Mouse (Mus musculus): ENCODE results near the gene Acin1. TPM values are rescaled to one million over a fixed set of nuclear protein-coding genes. Genes with fewer than 3 reads are reported as not detected.

Acin1 gene
- polyA plus RNA-seq, 1 experiment, result 332 TPM

GRCm38 (mm10) chr14:54715402-54715801 is 28.7 kb upstream of the Acin1 start:
- TF ChIP-seq CTCF (IDR thresholded peaks at IDR 0.05; ENCODE audit: borderline replicate concordance, extremely low read depth, insufficient read depth, insufficient read length), result no peak
- TF ChIP-seq POLR2A (IDR thresholded peaks at IDR 0.05; ENCODE audit: borderline replicate concordance, extremely low read depth, insufficient read depth, insufficient read length, poor library complexity, severe bottlenecking), result no peak

GRCm38 (mm10) chr14:54714617-54715081 is 27.9 kb upstream of the Acin1 start:
- TF ChIP-seq POLR2A (IDR thresholded peaks at IDR 0.05; ENCODE audit: borderline replicate concordance, extremely low read depth, insufficient read depth, insufficient read length, poor library complexity, severe bottlenecking) (no peak), CTCF (IDR thresholded peaks at IDR 0.05; ENCODE audit: borderline replicate concordance, extremely low read depth, insufficient read depth, insufficient read length) (no peak)
- DNase-seq (ENCODE audit: low read depth), result peak; percentile 61

More at GRCm38 (mm10) chr14:54715402-54715801, 28.7 kb upstream of the Acin1 start:
- DNase-seq (ENCODE audit: low read depth), result no peak

DNA sequence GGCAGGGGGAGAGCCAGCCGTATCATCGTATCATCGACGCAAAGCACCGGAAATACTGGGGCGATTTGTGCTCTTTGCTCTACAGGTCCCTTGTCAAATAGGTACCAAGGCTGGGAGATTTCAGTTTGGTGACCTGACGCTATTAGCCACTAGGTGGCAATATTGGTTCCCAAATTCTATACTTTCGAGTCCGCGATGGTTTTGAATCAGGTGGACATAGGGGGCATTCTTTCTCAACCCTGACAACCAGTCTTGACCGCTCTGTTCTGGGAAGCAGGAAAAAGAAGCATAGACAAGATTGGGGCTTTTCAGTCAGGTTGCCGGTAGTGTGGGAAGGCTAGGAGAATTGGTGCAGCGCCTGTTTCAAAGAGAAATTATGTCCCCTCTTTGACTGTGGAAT is 27.4 kb upstream of the Acin1 start:
- DNase-seq (ENCODE audit: low read depth), result peak; percentile 90
- TF ChIP-seq CTCF (IDR thresholded peaks at IDR 0.05; ENCODE audit: borderline replicate concordance, extremely low read depth, insufficient read depth, insufficient read length), result peak; percentile 78; the same call in 1 of the 2 replicates
- TF ChIP-seq POLR2A (IDR thresholded peaks at IDR 0.05; ENCODE audit: borderline replicate concordance, extremely low read depth, insufficient read depth, insufficient read length, poor library complexity, severe bottlenecking), result no peak

GRCm38 (mm10) chr14:54712861-54713260 is 26.1 kb upstream of the Acin1 start:
- DNase-seq (ENCODE audit: low read depth), result no peak
- TF ChIP-seq POLR2A (IDR thresholded peaks at IDR 0.05; ENCODE audit: borderline replicate concordance, extremely low read depth, insufficient read depth, insufficient read length, poor library complexity, severe bottlenecking), result no peak
- TF ChIP-seq CTCF (IDR thresholded peaks at IDR 0.05; ENCODE audit: borderline replicate concordance, extremely low read depth, insufficient read depth, insufficient read length), result no peak

- no peak for DNase-seq (ENCODE audit: low read depth)
- no peak for TF ChIP-seq CTCF (IDR thresholded peaks at IDR 0.05; ENCODE audit: borderline replicate concordance, extremely low read depth, insufficient read depth, insufficient read length)
- no peak for TF ChIP-seq POLR2A (IDR thresholded peaks at IDR 0.05; ENCODE audit: borderline replicate concordance, extremely low read depth, insufficient read depth, insufficient read length, poor library complexity, severe bottlenecking)
These were observed 25.3 kb upstream of the Acin1 start, which contains the start of gene Cebpe for GRCm38 (mm10) chr14:54712074-54712473. Gene Cebpe, minus strand, starts transcription at chr14:54712174.

GRCm38 (mm10) chr14:54709054-54709453 is 22.3 kb upstream of the Acin1 start:
- TF ChIP-seq POLR2A (IDR thresholded peaks at IDR 0.05; ENCODE audit: borderline replicate concordance, extremely low read depth, insufficient read depth, insufficient read length, poor library complexity, severe bottlenecking), result no peak
- no peak for DNase-seq (ENCODE audit: low read depth)

- no peak for TF ChIP-seq CTCF (IDR thresholded peaks at IDR 0.05; ENCODE audit: borderline replicate concordance, extremely low read depth, insufficient read depth, insufficient read length)
- TF ChIP-seq POLR2A (IDR thresholded peaks at IDR 0.05; ENCODE audit: borderline replicate concordance, extremely low read depth, insufficient read depth, insufficient read length, poor library complexity, severe bottlenecking), result no peak
- no peak for DNase-seq (ENCODE audit: low read depth)
These were observed 20.0 kb upstream of the Acin1 start for GRCm38 (mm10) chr14:54706589-54707320.

- TF ChIP-seq POLR2A (IDR thresholded peaks at IDR 0.05; ENCODE audit: borderline replicate concordance, extremely low read depth, insufficient read depth, insufficient read length, poor library complexity, severe bottlenecking) (no peak), CTCF (IDR thresholded peaks at IDR 0.05; ENCODE audit: borderline replicate concordance, extremely low read depth, insufficient read depth, insufficient read length) (no peak)
- no peak for DNase-seq (ENCODE audit: low read depth)
These were observed 19.1 kb upstream of the Acin1 start for GRCm38 (mm10) chr14:54705844-54706243.

DNA sequence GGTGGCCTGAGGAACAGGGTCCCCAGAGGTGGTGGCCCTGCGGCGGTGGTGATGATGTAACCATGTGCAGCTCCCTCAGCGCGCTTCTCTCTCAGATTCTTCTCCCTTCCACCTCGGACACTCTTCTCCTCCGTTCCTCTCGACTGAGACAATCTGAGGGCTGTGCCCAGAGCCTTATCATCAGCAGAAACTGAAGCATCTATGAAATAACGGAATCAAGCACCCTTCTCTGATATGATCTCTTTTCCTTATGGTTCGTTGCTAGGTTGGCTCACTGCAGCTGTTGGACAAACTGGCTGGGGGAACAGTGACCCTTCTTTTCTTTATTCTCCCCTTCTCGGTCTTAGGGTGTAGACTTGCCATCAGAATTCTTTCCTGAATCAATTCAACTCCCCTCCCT is 16.5 kb upstream of the Acin1 start:
- DNase-seq (ENCODE audit: low read depth), result no peak
- TF ChIP-seq POLR2A (IDR thresholded peaks at IDR 0.05; ENCODE audit: borderline replicate concordance, extremely low read depth, insufficient read depth, insufficient read length, poor library complexity, severe bottlenecking), result no peak
- no peak for TF ChIP-seq CTCF (IDR thresholded peaks at IDR 0.05; ENCODE audit: borderline replicate concordance, extremely low read depth, insufficient read depth, insufficient read length)

DNA sequence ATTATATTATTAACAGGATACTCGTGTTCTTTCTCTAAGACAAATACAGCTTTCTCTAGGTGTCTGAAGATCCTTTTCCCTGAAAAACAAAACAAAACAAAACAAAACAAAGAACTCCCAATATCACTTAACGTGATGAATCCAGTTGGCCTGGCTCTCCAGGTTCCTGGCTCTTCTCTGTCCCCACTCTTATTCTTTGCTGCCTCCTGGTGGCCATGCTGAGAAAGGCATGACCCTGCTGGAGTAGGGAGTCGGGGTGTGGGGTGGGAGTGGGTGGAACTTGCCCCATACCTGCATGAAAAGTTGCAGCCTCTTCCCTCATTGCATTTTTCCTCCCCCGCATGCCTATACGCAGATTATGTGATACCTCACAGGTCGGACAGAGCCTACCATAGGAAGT is 14.6 kb upstream of the Acin1 start:
- DNase-seq (ENCODE audit: low read depth), result peak; percentile 81
- no peak for TF ChIP-seq POLR2A (IDR thresholded peaks at IDR 0.05; ENCODE audit: borderline replicate concordance, extremely low read depth, insufficient read depth, insufficient read length, poor library complexity, severe bottlenecking)
- peak; percentile 85 for TF ChIP-seq CTCF (IDR thresholded peaks at IDR 0.05; ENCODE audit: borderline replicate concordance, extremely low read depth, insufficient read depth, insufficient read length)

GRCm38 (mm10) chr14:54699586-54699985 is 12.9 kb upstream of the Acin1 start:
- TF ChIP-seq CTCF (IDR thresholded peaks at IDR 0.05; ENCODE audit: borderline replicate concordance, extremely low read depth, insufficient read depth, insufficient read length), result no peak
- TF ChIP-seq POLR2A (IDR thresholded peaks at IDR 0.05; ENCODE audit: borderline replicate concordance, extremely low read depth, insufficient read depth, insufficient read length, poor library complexity, severe bottlenecking), result no peak
- no peak for DNase-seq (ENCODE audit: low read depth)

GRCm38 (mm10) chr14:54698733-54699132 is 12.0 kb upstream of the Acin1 start, which contains the start of gene Gm29776:
Gene Gm29776, minus strand, starts transcription at chr14:54698833.
- DNase-seq (ENCODE audit: low read depth), result no peak
- TF ChIP-seq POLR2A (IDR thresholded peaks at IDR 0.05; ENCODE audit: borderline replicate concordance, extremely low read depth, insufficient read depth, insufficient read length, poor library complexity, severe bottlenecking), result no peak
- no peak for TF ChIP-seq CTCF (IDR thresholded peaks at IDR 0.05; ENCODE audit: borderline replicate concordance, extremely low read depth, insufficient read depth, insufficient read length)

Data from brain, embryonic 14.5 days (tissue).